Mouse (Mus musculus) heart, adult 2 months (tissue): ENCODE results near the gene Srgap2. TPM values are rescaled to one million over a fixed set of nuclear protein-coding genes. Genes with fewer than 3 reads are reported as not detected.

ENCODE experiments used
- DNase-seq, 2 experiments: peaks; one replicate each; pipeline ENCODE4 v3.0.0; 2021
- H3K27ac ChIP-seq: fragments of 200-600 bp; 2 replicates; pipeline ENCODE4 v1.8.1; 2022
- H3K27me3 ChIP-seq: fragments of 200-500 bp; 2 replicates; pipeline ENCODE4 v1.6.1; 2012; ENCODE audit warnings: mild to moderate bottlenecking, low read length, inconsistent platforms, mixed read lengths; ENCODE audit not compliant: control insufficient read depth, insufficient read depth
- H3K36me3 ChIP-seq: fragments of 200-500 bp; 2 replicates; pipeline ENCODE4 v1.6.1; 2012; ENCODE audit warnings: low read length, inconsistent platforms; ENCODE audit not compliant: control insufficient read depth, insufficient read depth
- H3K4me1 ChIP-seq: fragments of 200-500 bp; 2 replicates; pipeline ENCODE4 v1.6.1; 2011; ENCODE audit warnings: low read length; ENCODE audit not compliant: control insufficient read depth, insufficient read depth
- H3K4me3 ChIP-seq: fragments of 200-600 bp; 2 replicates; pipeline ENCODE4 v1.8.1; 2022
- H3K79me2 ChIP-seq: fragments of 200-500 bp; replicated peaks from 2 replicates; pipeline ENCODE4 v1.6.1; 2012; ENCODE audit warnings: mild to moderate bottlenecking, inconsistent platforms, low read length, moderate library complexity, mixed read lengths; ENCODE audit not compliant: control insufficient read depth, insufficient read depth
- H3K9ac ChIP-seq: fragments of 200-500 bp; 2 replicates; pipeline ENCODE4 v1.6.1; 2012; ENCODE audit warnings: low read depth, mild to moderate bottlenecking, control low read depth, inconsistent platforms, low read length, mixed read lengths
- CTCF ChIP-seq: fragments of 200-600 bp; IDR thresholded peaks from 2 replicates; pipeline ENCODE4 v1.8.1; 2022; ENCODE audit warnings: antibody characterized with exemption, mild to moderate bottlenecking, moderate library complexity
- EP300 ChIP-seq: fragments of 200-500 bp; IDR thresholded peaks from 2 replicates; pipeline ENCODE4 v1.6.1; 2011; ENCODE audit warnings: low read depth, low read length, control low read depth; ENCODE audit not compliant: insufficient read depth
- POLR2A ChIP-seq: fragments of 200-500 bp; IDR thresholded peaks from 2 replicates; pipeline ENCODE4 v1.6.1; 2011; ENCODE audit warnings: mild to moderate bottlenecking, low read depth, low read length, control low read depth; ENCODE audit not compliant: insufficient read depth
- WGBS: fragments of 180-500 bp; shearing (Covaris S2); methylation state at CpG from one replicate; pipeline ENCODE4 v1.1.7; 2018; 5-methylcytosine and 5-hydroxymethylcytosine counted together
- intact Hi-C: fragments of 180-260 bp; cut with DNase I; formaldehyde crosslinking; loops from one replicate; pipeline ENCODE4 v1.15.1; 2025
- polyA plus RNA-seq: library from polyadenylated mRNA; depleted of rRNA; stranded (reverse); fragments of >200 nt; gene quantifications from 2 replicates; pipeline ENCODE4 v1.2.3, GENCODE M21; 2012
- total RNA-seq, 2 experiments: library from RNA; stranded (reverse); gene quantifications; 2 replicates each; pipeline ENCODE4 v1.2.3; 2021

Srgap2 gene
- total and polyA plus RNA-seq, 3 experiments: 15.2 to 20.5 (median 15.9) TPM

DNA sequence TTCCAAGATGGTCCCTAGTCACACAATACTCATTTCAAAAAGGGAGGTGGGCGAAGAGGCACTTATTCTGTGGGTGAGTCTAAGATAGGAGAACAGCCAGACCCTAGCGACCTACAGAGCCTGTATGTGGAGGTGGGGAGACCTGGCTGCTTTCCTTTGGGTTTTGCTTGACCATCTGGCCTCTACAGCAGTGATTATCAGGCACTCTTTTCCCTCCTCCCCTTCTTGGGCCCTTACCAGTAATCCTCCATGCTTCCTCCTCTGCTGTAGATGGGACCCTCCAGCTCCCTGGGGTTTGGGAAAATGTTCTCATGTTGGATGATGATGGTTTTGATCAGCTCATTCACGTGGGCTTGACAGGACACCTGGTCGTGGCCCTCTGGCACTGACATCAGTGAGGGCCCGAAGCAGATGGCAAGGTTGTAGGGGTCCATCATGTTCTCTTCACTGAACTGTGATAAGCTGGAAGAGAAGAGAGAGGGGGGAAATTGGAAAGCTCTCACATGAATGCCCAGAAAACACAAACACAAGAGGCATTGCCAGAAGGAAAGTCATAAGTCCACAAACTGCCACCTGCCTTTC is 216.8 kb downstream of the Srgap2 start:
- Histone ChIP-seq H3K9ac (no peak overlapping the region), H3K4me1 (no peaks in the 10 kb centered on the region), H3K27ac (no peak overlapping the region), H3K4me3 (no peak overlapping the region), H3K27me3 (no peaks in the 10 kb centered on the region), H3K79me2 (no peaks in the 10 kb centered on the region), H3K36me3 (no peaks in the 10 kb centered on the region; the same call in 1 of the 2 replicates)
- no peak for DNase-seq
- intact Hi-C loops: no loop called here
- WGBS: 94% methylated on average over 5 of the region's 5 CpGs
- TF ChIP-seq EP300 (no peak), CTCF (no peak), POLR2A (no peak)

DNA sequence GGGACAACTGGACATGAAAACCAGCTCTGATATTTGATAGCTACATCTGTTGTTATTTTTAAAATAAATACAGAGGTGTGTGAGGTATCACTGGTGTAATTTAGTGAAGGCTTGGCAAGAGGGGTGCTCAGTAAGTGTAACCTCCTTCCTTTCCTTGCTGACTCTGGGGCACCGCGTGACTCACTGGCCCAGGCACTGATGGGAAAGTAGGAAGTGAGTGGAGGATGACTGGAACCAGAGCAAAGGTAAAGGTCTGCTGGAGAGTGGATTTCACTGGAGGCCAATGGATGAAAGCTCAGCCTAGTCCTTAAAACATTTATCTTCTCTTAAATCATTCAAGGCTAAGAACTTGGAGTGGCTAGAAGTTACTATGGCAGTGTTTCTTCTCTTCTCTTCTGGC is 226.4 kb downstream of the Srgap2 start:
- Histone ChIP-seq H3K4me3 (no peak overlapping the region), H3K36me3 (no peaks in the 10 kb centered on the region), H3K27ac (no peak overlapping the region), H3K27me3 (no peaks in the 10 kb centered on the region), H3K9ac (no peak overlapping the region), H3K79me2 (no peaks in the 10 kb centered on the region), H3K4me1 (no peaks in the 10 kb centered on the region)
- 91% methylated on average over 2 of the region's 2 CpGs for WGBS
- intact Hi-C loops: no loop called here
- DNase-seq: no peak
- TF ChIP-seq POLR2A (no peak), CTCF (no peak), EP300 (no peak)

DNA sequence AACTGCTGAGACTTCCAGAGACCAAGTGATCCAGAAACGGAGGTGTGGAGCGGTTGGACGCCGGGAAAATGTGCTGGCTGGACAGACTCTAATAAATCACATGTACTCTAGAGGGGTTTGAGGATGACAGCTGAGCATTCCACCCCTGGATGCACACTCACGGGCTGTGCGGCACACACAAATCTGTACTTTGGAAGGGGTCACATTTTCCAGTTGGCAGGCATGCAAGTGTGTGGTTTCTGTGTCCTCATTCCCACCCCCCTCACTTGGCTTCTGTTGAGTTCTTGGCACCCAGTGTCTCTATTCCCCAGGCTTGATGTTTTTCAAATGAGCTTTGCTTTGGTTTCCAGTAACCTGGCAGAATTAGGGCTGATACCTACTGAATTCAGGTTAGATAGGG is 227.4 kb downstream of the Srgap2 start:
- H3K9ac ChIP-seq: no peak overlapping the region
- no peaks in the 10 kb centered on the region; the same call in 1 of the 2 replicates for H3K36me3 ChIP-seq
- intact Hi-C loops: no loop called here
- DNase-seq: no peak
- no peaks in the 10 kb centered on the region for H3K27me3 ChIP-seq
- TF ChIP-seq CTCF: no peak
- no peak for TF ChIP-seq POLR2A
- TF ChIP-seq EP300: no peak
- no peaks in the 10 kb centered on the region for H3K4me1 ChIP-seq
- 75% methylated on average over 6 of the region's 6 CpGs for WGBS
- H3K4me3 ChIP-seq: no peak overlapping the region
- H3K27ac ChIP-seq: no peak overlapping the region
- H3K79me2 ChIP-seq: no peaks in the 10 kb centered on the region

DNA sequence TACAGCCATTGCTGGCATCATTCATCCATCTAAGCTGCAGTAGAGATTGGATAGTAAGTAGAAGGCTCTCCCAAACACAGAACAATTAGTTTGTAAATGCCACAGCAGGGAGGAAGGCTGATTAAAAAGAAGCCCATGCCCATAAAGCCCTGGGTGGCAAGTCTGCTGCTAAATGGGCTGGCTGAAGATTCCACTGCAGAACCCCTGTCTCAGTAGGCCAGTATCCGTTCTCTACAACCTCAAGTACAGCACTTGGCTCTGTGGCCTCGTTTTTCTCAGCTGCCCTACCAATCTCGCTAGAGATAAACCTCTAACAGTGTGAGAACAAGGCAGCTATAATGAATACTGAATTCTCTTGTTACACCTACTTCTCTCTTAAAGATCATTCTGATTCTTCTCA is 227.9 kb downstream of the Srgap2 start:
- WGBS: 57% methylated on average over 3 of the region's 3 CpGs
- DNase-seq: no peak
- Histone ChIP-seq H3K27me3 (no peaks in the 10 kb centered on the region), H3K9ac (no peak overlapping the region), H3K79me2 (no peaks in the 10 kb centered on the region), H3K36me3 (no peaks in the 10 kb centered on the region; the same call in 1 of the 2 replicates), H3K4me3 (no peak overlapping the region), H3K4me1 (no peaks in the 10 kb centered on the region), H3K27ac (no peak overlapping the region)
- TF ChIP-seq CTCF (no peak), POLR2A (no peak), EP300 (no peak)
- intact Hi-C loops: no loop called here

DNA sequence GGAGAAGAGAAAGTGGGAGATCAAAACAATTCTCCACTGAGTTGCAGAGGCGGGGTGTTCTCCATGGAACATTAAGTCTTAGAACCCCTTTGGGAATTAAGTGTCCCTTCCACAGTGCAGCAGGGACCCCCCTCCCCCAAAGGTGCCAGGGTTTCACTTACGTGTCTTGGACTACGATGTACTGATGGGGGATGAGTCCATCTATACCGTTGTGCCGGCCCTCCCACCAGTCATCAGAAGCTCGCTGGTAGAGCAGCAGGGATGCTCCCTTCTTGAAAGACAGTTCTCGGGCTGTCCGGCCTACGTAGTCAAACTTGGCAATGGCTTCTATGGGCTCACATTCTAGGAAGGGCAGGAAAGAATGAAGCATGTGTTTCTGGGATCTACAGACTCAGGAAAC is 229.0 kb downstream of the Srgap2 start:
- 88% methylated on average over 9 of the region's 9 CpGs for WGBS
- Histone ChIP-seq H3K79me2 (no peaks in the 10 kb centered on the region), H3K36me3 (no peaks in the 10 kb centered on the region; the same call in 1 of the 2 replicates), H3K4me1 (no peaks in the 10 kb centered on the region), H3K9ac (no peak overlapping the region), H3K4me3 (no peak overlapping the region), H3K27ac (no peak overlapping the region), H3K27me3 (no peaks in the 10 kb centered on the region)
- intact Hi-C loops: no loop called here
- TF ChIP-seq CTCF: no peak
- TF ChIP-seq POLR2A: no peak
- TF ChIP-seq EP300: no peak
- no peak for DNase-seq

DNA sequence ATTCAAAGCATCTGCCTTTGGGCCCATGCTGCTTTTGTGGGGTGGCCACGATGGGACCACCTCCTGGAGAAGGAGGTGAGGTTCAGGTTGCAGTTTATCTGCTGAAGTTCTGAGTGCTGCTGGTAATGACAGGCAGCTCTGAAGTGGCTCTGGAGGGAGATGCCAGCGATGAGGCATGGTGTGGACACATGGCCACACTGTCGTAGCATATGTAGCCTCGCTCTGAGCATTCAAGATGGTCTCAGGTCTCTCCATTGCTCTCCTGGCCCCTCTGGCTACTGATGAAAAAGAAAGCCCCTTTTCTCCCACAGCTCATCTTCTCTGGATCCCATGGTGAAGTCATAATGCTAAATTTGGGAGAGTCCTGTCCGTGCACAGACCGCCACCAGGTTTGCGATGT is 230.4 kb downstream of the Srgap2 start:
- no peak overlapping the region for H3K27ac ChIP-seq
- no peaks in the 10 kb centered on the region; the same call in 1 of the 2 replicates for H3K36me3 ChIP-seq
- H3K4me3 ChIP-seq: no peak overlapping the region
- no peak for TF ChIP-seq POLR2A
- TF ChIP-seq CTCF: no peak
- TF ChIP-seq EP300: no peak
- H3K79me2 ChIP-seq: no peaks in the 10 kb centered on the region
- DNase-seq: no peak
- intact Hi-C loops: no loop called here
- no peaks in the 10 kb centered on the region for H3K27me3 ChIP-seq
- no peaks in the 10 kb centered on the region for H3K4me1 ChIP-seq
- 83% methylated on average over 7 of the region's 7 CpGs for WGBS
- no peak overlapping the region for H3K9ac ChIP-seq
